Mouse (Mus musculus): ENCODE measurements around the gene Tgm4.

DNA sequence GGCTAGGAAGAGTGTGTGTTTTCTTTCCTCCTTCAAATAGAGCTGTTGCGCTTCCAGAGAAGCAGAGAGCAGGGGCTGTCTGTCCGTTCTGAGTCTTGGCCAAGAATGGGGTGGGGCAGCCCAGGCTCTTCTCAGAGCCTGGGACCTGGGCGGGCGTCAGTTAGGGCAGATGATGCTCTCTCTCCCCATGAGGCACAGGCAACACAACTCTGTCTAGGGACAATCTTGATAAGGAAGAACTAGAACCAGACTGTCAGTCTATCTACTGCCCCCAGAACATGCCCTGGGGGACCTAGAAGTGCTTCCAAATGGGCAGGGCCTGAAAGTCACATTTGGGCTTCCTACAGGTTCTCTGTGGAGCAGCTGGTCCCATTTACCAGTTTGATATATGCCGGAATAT lies 44.6 kb downstream of the Tgm4 start:
- TF ChIP-seq CTCF (IDR thresholded peaks at IDR 0.05; ENCODE audit: extremely low read depth, insufficient read depth, insufficient read length, insufficient replicate concordance) (no peak), POLR2A (IDR thresholded peaks at IDR 0.05; ENCODE audit: low read depth, low read length) (no peak)

All from spleen, adult 2 months (tissue).